Mouse (Mus musculus): ENCODE measurements around the gene Grwd1. TPM values are rescaled to one million over a fixed set of nuclear protein-coding genes. Genes with fewer than 3 reads are reported as not detected.
A peak's percentile ranks its signal among the peaks of the same experiment; 100 is the strongest.

The Grwd1 gene
- polyA plus RNA-seq, 1 experiment from 2014 or later = 45.8 TPM

- H3K27me3 ChIP-seq = peaks cover 53% of the 10 kb centered on the region
- H3K4me3 ChIP-seq = no peak overlapping the region
- H3K9me3 ChIP-seq (replicated peaks) = no peaks in the 10 kb centered on the region
- H3K4me2 ChIP-seq (replicated peaks) = no peak overlapping the region
- peaks cover 21% of the 10 kb centered on the region for H3K4me1 ChIP-seq
- no peak for ATAC-seq (ENCODE audit: low FRiP score)
- peaks cover 84% of the 10 kb centered on the region for H3K36me3 ChIP-seq
- H3K9ac ChIP-seq = no peak overlapping the region
- H3K27ac ChIP-seq = no peak overlapping the region
- 88% methylated on average over 35 of the region's 44 CpGs for WGBS
Measured at GRCm38 (mm10) chr7:45793969-45794585, 36.7 kb downstream of the Grwd1 start.

GRCm38 (mm10) chr7:45793240-45793639 lies 37.5 kb downstream of the Grwd1 start:
- Histone ChIP-seq H3K27ac (no peak overlapping the region), H3K9ac (no peak overlapping the region), H3K9me3 (replicated peaks) (no peaks in the 10 kb centered on the region), H3K36me3 (peaks cover 90% of the 10 kb centered on the region), H3K27me3 (peaks cover 44% of the 10 kb centered on the region), H3K4me2 (replicated peaks) (no peak overlapping the region), H3K4me3 (no peak overlapping the region), H3K4me1 (peaks cover 15% of the 10 kb centered on the region)
- no peak for ATAC-seq (ENCODE audit: low FRiP score)
- 86% methylated on average over 24 of the region's 24 CpGs for WGBS

GRCm38 (mm10) chr7:45791756-45792490 lies 38.8 kb downstream of the Grwd1 start:
- no peaks in the 10 kb centered on the region for H3K9me3 ChIP-seq (replicated peaks)
- WGBS = 79% methylated on average over 17 of the region's 17 CpGs
- no peak overlapping the region for H3K4me3 ChIP-seq
- H3K4me2 ChIP-seq (replicated peaks) = no peak overlapping the region
- peaks cover 97% of the 10 kb centered on the region for H3K36me3 ChIP-seq
- peaks cover 31% of the 10 kb centered on the region for H3K27me3 ChIP-seq
- ATAC-seq (ENCODE audit: low FRiP score) = no peak
- no peak overlapping the region for H3K9ac ChIP-seq
- no peak overlapping the region for H3K27ac ChIP-seq
- peaks cover 10% of the 10 kb centered on the region for H3K4me1 ChIP-seq

GRCm38 (mm10) chr7:45790721-45791120 lies 40.0 kb downstream of the Grwd1 start:
- H3K9me3 ChIP-seq (replicated peaks) = no peaks in the 10 kb centered on the region
- no peak overlapping the region for H3K27ac ChIP-seq
- ATAC-seq (ENCODE audit: low FRiP score) = no peak
- H3K27me3 ChIP-seq = peaks cover 19% of the 10 kb centered on the region
- peaks cover 86% of the 10 kb centered on the region for H3K36me3 ChIP-seq
- H3K4me3 ChIP-seq = no peak overlapping the region
- no peak overlapping the region for H3K9ac ChIP-seq
- 69% methylated on average over 6 of the region's 6 CpGs for whole genome bisulfite sequencing
- peaks cover 15% of the 10 kb centered on the region for H3K4me1 ChIP-seq
- H3K4me2 ChIP-seq (replicated peaks) = no peak overlapping the region

GRCm38 (mm10) chr7:45787642-45788041 lies 43.1 kb downstream of the Grwd1 start:
- Histone ChIP-seq H3K4me3 (peak overlapping the region; percentile 74; the same call in 1 of the 2 replicates), H3K4me2 (replicated peaks) (peak overlapping the region; percentile 87), H3K9me3 (replicated peaks) (no peaks in the 10 kb centered on the region), H3K27ac (no peak overlapping the region), H3K9ac (peak overlapping the region; percentile 27; the same call in 1 of the 2 replicates), H3K36me3 (peaks cover 55% of the 10 kb centered on the region), H3K4me1 (peaks cover 28% of the 10 kb centered on the region), H3K27me3 (no peaks in the 10 kb centered on the region; the same call in 1 of the 2 replicates)
- 83% methylated on average over 22 of the region's 22 CpGs for WGBS
- ATAC-seq (ENCODE audit: low FRiP score) = no peak

- Histone ChIP-seq H3K36me3 (peaks cover 47% of the 10 kb centered on the region), H3K4me2 (replicated peaks) (peak overlapping the region; percentile 87), H3K27me3 (peaks cover 7% of the 10 kb centered on the region), H3K4me1 (peaks cover 28% of the 10 kb centered on the region), H3K27ac (peak overlapping the region; percentile 98), H3K4me3 (peak overlapping the region; percentile 74), H3K9ac (peak overlapping the region; percentile 90), H3K9me3 (replicated peaks) (no peaks in the 10 kb centered on the region)
- 5% methylated on average over 17 of the region's 17 CpGs for WGBS
- peak; percentile 11 for ATAC-seq (ENCODE audit: low FRiP score)
Measured at GRCm38 (mm10) chr7:45786661-45787413, 43.9 kb downstream of the Grwd1 start.

- H3K4me2 ChIP-seq (replicated peaks) = peak overlapping the region; percentile 87
- H3K4me3 ChIP-seq = peak overlapping the region; percentile 74
- H3K27ac ChIP-seq = peak overlapping the region; percentile 98
- H3K4me1 ChIP-seq = peaks cover 28% of the 10 kb centered on the region
- no peaks in the 10 kb centered on the region for H3K9me3 ChIP-seq (replicated peaks)
- H3K27me3 ChIP-seq = peaks cover 7% of the 10 kb centered on the region
- peak overlapping the region; percentile 90 for H3K9ac ChIP-seq
- H3K36me3 ChIP-seq = peaks cover 40% of the 10 kb centered on the region
- ATAC-seq (ENCODE audit: low FRiP score) = peak; percentile 59
- 1% methylated on average over 14 of the region's 14 CpGs for WGBS
Measured at GRCm38 (mm10) chr7:45786136-45786578, 44.6 kb downstream of the Grwd1 start.

- H3K27ac ChIP-seq = peak overlapping the region; percentile 98
- no peaks in the 10 kb centered on the region for H3K9me3 ChIP-seq (replicated peaks)
- peak overlapping the region; percentile 74 for H3K4me3 ChIP-seq
- H3K36me3 ChIP-seq = peaks cover 34% of the 10 kb centered on the region
- H3K4me1 ChIP-seq = peaks cover 28% of the 10 kb centered on the region
- H3K4me2 ChIP-seq (replicated peaks) = peak overlapping the region; percentile 87
- H3K9ac ChIP-seq = peak overlapping the region; percentile 90
- WGBS = under 1% methylated on average over 36 of the region's 42 CpGs
- peak; percentile 67 for ATAC-seq (ENCODE audit: low FRiP score)
- peaks cover 7% of the 10 kb centered on the region for H3K27me3 ChIP-seq
Measured at GRCm38 (mm10) chr7:45785388-45786135, 45.2 kb downstream of the Grwd1 start.

- Histone ChIP-seq H3K27me3 (peaks cover 7% of the 10 kb centered on the region), H3K9ac (peak within 1 kb of the TSS; percentile 90), H3K9me3 (replicated peaks) (no peaks in the 10 kb centered on the region), H3K36me3 (peaks cover 26% of the 10 kb centered on the region), H3K4me3 (peak within 1 kb of the TSS; percentile 74), H3K4me1 (peaks cover 29% of the 10 kb centered on the region), H3K27ac (peak within 1 kb of the TSS; percentile 98), H3K4me2 (replicated peaks) (peak within 1 kb of the TSS; percentile 87)
- peak; percentile 72 for ATAC-seq (ENCODE audit: low FRiP score)
- WGBS = 25% methylated on average over 16 of the region's 20 CpGs
Measured at GRCm38 (mm10) chr7:45784524-45785372, 46.0 kb downstream of the Grwd1 start, which contains the start of gene Sult2b1. Gene Sult2b1 (minus strand): TSS chr7:45784669.

- WGBS = under 1% methylated on average over 38 of the region's 38 CpGs
- H3K27ac ChIP-seq = peak within 1 kb of the TSS; percentile 98
- H3K9ac ChIP-seq = peak within 1 kb of the TSS; percentile 90
- H3K36me3 ChIP-seq = peaks cover 15% of the 10 kb centered on the region
- peaks cover 14% of the 10 kb centered on the region for H3K27me3 ChIP-seq
- peak within 1 kb of the TSS; percentile 87 for H3K4me2 ChIP-seq (replicated peaks)
- H3K4me3 ChIP-seq = peak within 1 kb of the TSS; percentile 74
- H3K4me1 ChIP-seq = peaks cover 39% of the 10 kb centered on the region
- peak; percentile 44 for ATAC-seq (ENCODE audit: low FRiP score)
- H3K9me3 ChIP-seq (replicated peaks) = no peaks in the 10 kb centered on the region
Measured at GRCm38 (mm10) chr7:45783511-45784091, 47.1 kb downstream of the Grwd1 start, which contains the start of gene Lmtk3. Gene Lmtk3 (plus strand): TSS chr7:45783738.

Data from hindbrain, embryonic 12.5 days (tissue).